Mouse (Mus musculus) liver, embryonic 14.5 days (tissue): ENCODE results near the gene Wap. TPM values are rescaled to one million over a fixed set of nuclear protein-coding genes. Genes with fewer than 3 reads are reported as not detected.

Experiments used
- ATAC-seq: fragments of 200-750 bp; cut with Nextera tagmentation; 2 replicates; pipeline ENCODE4 v1.8.0; 2017; ENCODE audit warnings: moderate number of reproducible peaks, mild to moderate bottlenecking, moderate library complexity; ENCODE audit not compliant: insufficient read depth
- DNase-seq, 3 experiments: peaks; one replicate each; pipeline ENCODE4 v3.0.0-alpha.2; 2012 to 2013; ENCODE audit warnings: low read depth in 3 of 3, low spot score in 3 of 3
- H3K27ac ChIP-seq: fragments of 300-500 bp; sonication (generic); 2 replicates; pipeline ENCODE4 v1.5.1; 2014; ENCODE audit warnings: moderate library complexity, mild to moderate bottlenecking, control low read depth, inconsistent platforms
- H3K27me3 ChIP-seq: fragments of 300-500 bp; sonication (generic); 2 replicates; pipeline ENCODE4 v1.6.1; 2014; ENCODE audit warnings: mild to moderate bottlenecking, low read length, moderate library complexity; ENCODE audit not compliant: control insufficient read depth, insufficient read depth
- H3K36me3 ChIP-seq: fragments of 300-500 bp; sonication (generic); replicated peaks from 2 replicates; pipeline ENCODE4 v1.6.1; 2014; ENCODE audit warnings: low read depth; ENCODE audit not compliant: control insufficient read depth, insufficient read depth
- H3K4me1 ChIP-seq, 2 experiments: fragments of 200-500 bp in 1 of 2; fragments of 300-500 bp in 1 of 2; sonication (generic) in 1 of 2; replicated peaks; 2 replicates each; pipeline ENCODE4 v1.6.1; 2012 to 2014; ENCODE audit warnings: antibody characterized with exemption in 1 of 2, inconsistent platforms in 1 of 2, low read length in 1 of 2; ENCODE audit not compliant: control insufficient read depth in 2 of 2, insufficient read depth in 2 of 2
- H3K4me2 ChIP-seq: fragments of 300-500 bp; sonication (generic); 2 replicates; pipeline ENCODE4 v1.6.1; 2014; ENCODE audit warnings: low read depth, mild to moderate bottlenecking, control low read depth, moderate library complexity
- H3K4me3 ChIP-seq, 2 experiments: fragments of 200-500 bp in 1 of 2; fragments of 300-500 bp in 1 of 2; sonication (generic) in 1 of 2; 2 replicates each; pipeline ENCODE4 v1.5.1; 2012 to 2014; ENCODE audit warnings: low read depth in 2 of 2, low read length in 2 of 2, mild to moderate bottlenecking in 2 of 2, control low read depth in 1 of 2, inconsistent platforms in 1 of 2, moderate library complexity in 1 of 2; ENCODE audit not compliant: insufficient read depth in 1 of 2
- H3K9ac ChIP-seq: fragments of 300-500 bp; sonication (generic); replicated peaks from 2 replicates; pipeline ENCODE4 v1.6.1; 2014; ENCODE audit warnings: mild to moderate bottlenecking, control low read depth, moderate library complexity
- H3K9me3 ChIP-seq: fragments of 300-500 bp; sonication (generic); 2 replicates; pipeline ENCODE4 v1.6.1; 2016; ENCODE audit warnings: low read length, mixed read lengths; ENCODE audit not compliant: control insufficient read depth
- CTCF ChIP-seq: IDR thresholded peaks from 2 replicates; pipeline ENCODE4 v1.5.1; 2016; ENCODE audit warnings: antibody characterized with exemption, low read depth, control low read depth
- EP300 ChIP-seq: IDR thresholded peaks from 2 replicates; pipeline ENCODE4 v1.6.1; 2016; ENCODE audit warnings: antibody characterized with exemption, low read depth
- WGBS: fragments of 180-500 bp; shearing (Covaris S2); extraction: QIAGEN DNeasy Blood & Tissue Kit; methylation state at CpG from one replicate; pipeline ENCODE4 v1.1.7; 2014; ENCODE audit not compliant: insufficient replicate concordance; 5-methylcytosine and 5-hydroxymethylcytosine counted together
- polyA plus RNA-seq, 2 experiments: library from polyadenylated mRNA; depleted of rRNA in 1 of 2; stranded (reverse) in 1 of 2; unstranded in 1 of 2; fragments of >200 nt; fragmentation: Nextera tagmentation in 1 of 2; extraction: Ambion mirVana in 1 of 2; gene quantifications; 2 replicates each; pipeline versions ENCODE4 v1.2.1 to v1.2.3; 2012 to 2014

Gene Wap
- polyA plus RNA-seq, 2 experiments = not detected

DNA sequence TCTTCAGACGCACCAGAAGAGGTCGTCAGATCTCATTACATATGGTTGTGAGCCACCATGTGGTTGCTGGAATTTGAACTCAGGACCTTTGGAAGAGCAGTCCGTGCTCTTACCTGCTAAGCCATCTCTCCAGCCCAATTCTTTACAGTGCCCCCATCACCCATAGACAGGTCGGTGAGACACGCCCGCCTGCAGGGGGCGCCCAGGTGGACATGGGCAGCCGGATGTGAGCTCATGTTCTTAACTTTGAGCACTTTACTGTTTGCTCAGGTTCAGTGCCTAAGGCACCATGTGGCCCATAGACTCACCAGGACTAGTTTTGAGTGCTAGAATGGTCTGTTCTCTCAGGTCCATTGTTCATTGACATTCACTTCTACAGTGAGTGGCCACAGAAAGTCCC is 2.3 kb downstream of the Wap start:
- no peaks in the 10 kb centered on the region for H3K9me3 ChIP-seq
- H3K36me3 ChIP-seq = no peaks in the 10 kb centered on the region
- H3K4me3 ChIP-seq = no peak overlapping the region
- H3K27me3 ChIP-seq = no peaks in the 10 kb centered on the region
- H3K9ac ChIP-seq = no peak overlapping the region
- TF ChIP-seq CTCF (peak; percentile 68), EP300 (no peak)
- H3K4me1 ChIP-seq = no peaks in the 10 kb centered on the region
- H3K27ac ChIP-seq = no peak overlapping the region
- DNase-seq = no peak
- no peak for ATAC-seq
- WGBS = 53% methylated on average over 8 of the region's 8 CpGs
- H3K4me2 ChIP-seq = no peak overlapping the region

DNA sequence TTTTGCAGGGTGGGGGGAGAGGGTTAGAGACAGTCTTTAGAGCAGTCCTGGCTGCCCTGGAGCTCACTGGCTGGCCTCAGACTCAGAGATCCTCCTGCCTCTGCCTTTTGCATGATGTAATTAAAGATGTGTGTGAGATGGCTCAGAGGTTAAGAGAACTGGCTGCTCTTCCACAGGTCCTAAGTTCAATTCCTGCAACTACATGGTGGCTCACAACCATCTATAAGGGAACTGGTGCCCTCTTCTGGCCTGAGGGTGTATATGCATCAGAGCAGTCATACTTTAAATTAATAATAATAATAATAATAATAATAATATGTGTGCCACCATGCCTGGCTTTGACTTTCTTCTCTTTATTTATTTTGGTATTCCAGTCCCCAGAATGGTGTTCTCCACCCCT is 8.8 kb downstream of the Wap start:
- Histone ChIP-seq H3K9ac (no peak overlapping the region), H3K4me2 (no peak overlapping the region), H3K9me3 (no peaks in the 10 kb centered on the region), H3K27ac (no peak overlapping the region), H3K4me3 (no peak overlapping the region), H3K4me1 (peaks cover 10 to 14% of the 10 kb centered on the region in 2 experiments), H3K27me3 (no peaks in the 10 kb centered on the region), H3K36me3 (no peaks in the 10 kb centered on the region)
- peak in 2 of 3 experiments; percentile 31 to 55 for DNase-seq
- peak; percentile 75 for TF ChIP-seq CTCF
- TF ChIP-seq EP300 = no peak
- ATAC-seq = no peak

DNA sequence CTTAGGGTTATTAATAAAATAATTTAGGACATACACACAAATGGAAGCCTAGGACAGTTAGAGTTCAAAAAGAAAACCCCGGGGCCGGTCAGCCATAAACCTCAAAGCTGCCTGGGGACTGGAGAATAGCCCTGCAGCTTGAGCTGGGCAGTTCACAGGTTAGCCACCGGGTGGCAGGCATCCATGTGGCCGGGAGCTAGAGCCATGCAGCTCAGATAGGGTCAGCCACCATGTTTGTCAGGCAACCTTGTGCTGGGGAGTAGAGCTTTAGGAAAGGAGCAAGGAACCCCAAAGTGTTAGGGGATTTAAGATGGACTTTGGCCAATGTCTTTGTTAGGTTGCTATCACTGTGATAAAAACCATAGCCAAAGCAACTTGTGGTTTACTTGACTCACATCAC is 9.9 kb downstream of the Wap start:
- no peak for DNase-seq
- H3K27ac ChIP-seq = no peak overlapping the region

DNA sequence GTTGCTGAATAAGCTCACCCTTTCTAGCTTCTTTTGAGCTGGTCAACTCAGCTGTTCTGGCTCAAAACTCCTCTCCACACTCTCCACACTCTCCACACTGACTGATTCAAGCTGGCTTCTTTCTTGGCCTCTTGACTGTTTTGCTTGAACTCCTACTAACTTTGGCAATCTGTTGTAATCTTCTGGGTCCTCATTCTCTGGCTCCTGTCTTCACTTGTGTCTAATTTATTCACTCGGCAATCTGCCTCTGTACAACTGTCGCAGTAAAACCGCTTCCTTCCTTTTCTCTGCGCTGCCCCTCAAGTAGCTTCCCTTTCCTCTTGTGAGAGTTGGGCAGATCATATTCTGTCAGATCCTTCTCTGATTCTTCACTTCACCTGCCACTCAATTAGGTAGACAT is 10.7 kb downstream of the Wap start:
- no peak for ATAC-seq
- TF ChIP-seq CTCF = no peak
- TF ChIP-seq EP300 = no peak
- H3K4me2 ChIP-seq = no peak overlapping the region

More for the DNA sequence above, 9.9 kb downstream of the Wap start:
- ATAC-seq = no peak
- Histone ChIP-seq H3K9ac (no peak overlapping the region), H3K4me3 (no peak overlapping the region), H3K27me3 (no peaks in the 10 kb centered on the region), H3K4me2 (no peak overlapping the region), H3K4me1 (peaks cover 20 to 22% of the 10 kb centered on the region in 2 experiments), H3K9me3 (no peaks in the 10 kb centered on the region), H3K36me3 (peaks cover 6% of the 10 kb centered on the region)
- TF ChIP-seq CTCF (peak; percentile 90), EP300 (no peak)
- WGBS = 24% methylated on average over 4 of the region's 4 CpGs

DNA sequence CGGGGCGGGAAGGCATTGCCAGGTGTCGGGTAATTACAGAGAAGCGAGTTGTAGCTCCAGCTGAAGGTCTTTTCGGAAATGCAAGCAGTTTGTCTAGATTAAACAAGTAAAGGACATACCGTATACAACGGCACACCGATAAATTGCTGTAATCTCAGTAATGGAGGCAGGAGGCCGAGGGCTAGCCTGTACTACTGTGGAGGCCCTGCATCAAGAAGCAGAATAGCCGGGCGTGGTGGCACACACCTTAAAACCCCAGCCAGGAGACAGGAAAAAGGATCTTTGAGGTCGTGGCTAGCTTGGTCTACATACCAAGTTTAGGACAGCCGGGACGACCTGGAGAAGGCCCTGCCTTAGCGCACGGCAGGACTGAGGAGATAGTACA is 12.1 kb downstream of the Wap start:
- peak overlapping the region; percentile 93 for H3K4me2 ChIP-seq
- no peaks in the 10 kb centered on the region for H3K27me3 ChIP-seq
- ATAC-seq = peak; percentile 24; the same call in 1 of the 2 replicates
- WGBS = 9% methylated on average over 16 of the region's 16 CpGs
- H3K9me3 ChIP-seq = no peaks in the 10 kb centered on the region
- H3K4me3 ChIP-seq = peak overlapping the region; percentile 90 to 92
- peak overlapping the region; percentile 81 for H3K27ac ChIP-seq
- peaks cover 26% of the 10 kb centered on the region for H3K36me3 ChIP-seq
- no peak for DNase-seq
- H3K4me1 ChIP-seq = peaks cover 20 to 23% of the 10 kb centered on the region in 2 experiments
- peak overlapping the region; percentile 80 for H3K9ac ChIP-seq
- no peak for TF ChIP-seq CTCF
- no peak for TF ChIP-seq EP300

More for the DNA sequence above, 10.7 kb downstream of the Wap start:
- Histone ChIP-seq H3K4me3 (no peak overlapping the region), H3K9ac (no peak overlapping the region), H3K27me3 (no peaks in the 10 kb centered on the region), H3K4me1 (peaks cover 20 to 23% of the 10 kb centered on the region in 2 experiments), H3K27ac (peak overlapping the region; percentile 30; the same call in 1 of the 2 replicates), H3K36me3 (peaks cover 13% of the 10 kb centered on the region), H3K9me3 (no peaks in the 10 kb centered on the region)
- 41% methylated on average over 4 of the region's 4 CpGs for WGBS
- DNase-seq = peak in 1 of 3 experiments; percentile 33
